ENCODE assay signal across 9 mouse cellular contexts in the genomic region with DNA sequence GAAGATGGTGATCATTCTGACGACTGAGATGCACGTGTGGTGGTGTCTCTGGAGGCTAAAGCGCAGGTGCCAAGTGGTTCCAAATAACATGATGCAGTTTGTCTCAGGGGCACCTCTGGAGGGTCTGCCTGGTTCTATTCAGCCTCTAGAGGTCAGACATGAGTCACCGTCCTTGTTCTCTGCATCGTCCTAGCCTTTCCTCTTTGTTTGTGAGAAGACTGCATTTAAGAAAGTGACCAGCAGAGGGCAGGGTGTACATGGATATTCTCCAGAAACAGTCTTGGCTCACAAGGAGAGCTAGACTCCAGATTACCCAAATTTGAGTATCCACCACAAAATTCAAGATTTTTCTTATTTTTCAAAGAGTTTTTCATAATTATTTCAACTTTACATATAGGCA. TPM values are rescaled to one million over a fixed set of nuclear protein-coding genes. Genes with fewer than 3 reads are reported as not detected.
DNase-seq lines count a peak whose midpoint lies in the region; ATAC-seq and TF ChIP-seq lines count a peak whose summit lies in the region.
"Had no signal": no experiment of that assay in that cellular context is flagged by ENCODE, and none has a peak within 500 bp of the region (broad histone marks: within the 10 kb centered on the region; RNA-seq: fewer than 3 reads in every experiment).

No protein-coding gene starts in this region.

- 65% methylated on average over 5 of the region's 5 CpGs for WGBS in forebrain, postnatal 0 days
- 49% methylated on average over 5 of the region's 5 CpGs for WGBS in forebrain, embryonic 13.5 days
- WGBS in midbrain, postnatal 0 days = 58% methylated on average over 5 of the region's 5 CpGs
- 53% methylated on average over 5 of the region's 5 CpGs for WGBS in midbrain, embryonic 13.5 days
- 44% methylated on average over 5 of the region's 5 CpGs for WGBS in cerebellum, adult 2 months
- WGBS in forebrain, embryonic 15.5 days = 50% methylated on average over 5 of the region's 5 CpGs

- TF ChIP-seq POLR2A in cerebellum, adult 2 months (IDR thresholded peaks at IDR 0.05; ENCODE audit: borderline replicate concordance, insufficient read depth, low read length) = no peak

- peak; percentile 7 for DNase-seq in forebrain, postnatal 0 days
- peak; percentile 8 for DNase-seq in midbrain, postnatal 0 days (ENCODE audit: low spot score)
- DNase-seq in cerebellum, adult 2 months = peak; percentile 0 to 5
- DNase-seq in kidney, postnatal 14 days = peak; percentile 15
- DNase-seq in retina, postnatal 1 day = peak; percentile 13

- no peak overlapping the region for H3K4me3 ChIP-seq in forebrain, postnatal 0 days (ENCODE audit: low read depth, low read length)
- no peak overlapping the region for H3K4me3 ChIP-seq in forebrain, embryonic 13.5 days
- H3K4me3 ChIP-seq in midbrain, postnatal 0 days (ENCODE audit: low read depth, low read length) = no peak overlapping the region
- no peak overlapping the region for H3K4me3 ChIP-seq in midbrain, embryonic 13.5 days (replicated peaks)
- no peak overlapping the region for H3K4me3 ChIP-seq in cerebellum, adult 2 months (replicated peaks; ENCODE audit: insufficient read depth, low read depth, low read length)
- H3K4me3 ChIP-seq in forebrain, embryonic 15.5 days = no peak overlapping the region

- H3K36me3 ChIP-seq in forebrain, postnatal 0 days (ENCODE audit: insufficient read depth) = no peaks in the 10 kb centered on the region
- H3K36me3 ChIP-seq in forebrain, embryonic 13.5 days (ENCODE audit: poor library complexity, severe bottlenecking) = no peaks in the 10 kb centered on the region
- no peaks in the 10 kb centered on the region for H3K36me3 ChIP-seq in midbrain, postnatal 0 days (ENCODE audit: insufficient read depth, low read length)
- H3K36me3 ChIP-seq in midbrain, embryonic 13.5 days = no peaks in the 10 kb centered on the region
- no peaks in the 10 kb centered on the region for H3K36me3 ChIP-seq in forebrain, embryonic 15.5 days

- no peak overlapping the region for H3K9ac ChIP-seq in forebrain, postnatal 0 days
- H3K9ac ChIP-seq in forebrain, embryonic 13.5 days = no peak overlapping the region
- no peak overlapping the region for H3K9ac ChIP-seq in midbrain, postnatal 0 days (replicated peaks; ENCODE audit: low read length, poor library complexity, severe bottlenecking)
- no peak overlapping the region for H3K9ac ChIP-seq in midbrain, embryonic 13.5 days (replicated peaks)
- no peak overlapping the region for H3K9ac ChIP-seq in forebrain, embryonic 15.5 days (replicated peaks)

- no peak overlapping the region for H3K4me2 ChIP-seq in forebrain, postnatal 0 days (ENCODE audit: low read depth)
- no peak overlapping the region for H3K4me2 ChIP-seq in forebrain, embryonic 13.5 days
- H3K4me2 ChIP-seq in midbrain, postnatal 0 days (ENCODE audit: low read depth, low read length, poor library complexity, severe bottlenecking) = no peak overlapping the region
- H3K4me2 ChIP-seq in midbrain, embryonic 13.5 days (replicated peaks) = no peak overlapping the region
- no peak overlapping the region for H3K4me2 ChIP-seq in forebrain, embryonic 15.5 days (replicated peaks)

- no peaks in the 10 kb centered on the region for H3K9me3 ChIP-seq in forebrain, postnatal 0 days (ENCODE audit: low read length)
- H3K9me3 ChIP-seq in forebrain, embryonic 13.5 days (replicated peaks) = 0 out of 2 replicates have a peak, but pooled peaks cover 8% of the 10 kb centered on the region
- 0 out of 2 replicates have a peak, but pooled peaks cover 3% of the 10 kb centered on the region for H3K9me3 ChIP-seq in midbrain, postnatal 0 days (ENCODE audit: low read length)
- H3K9me3 ChIP-seq in midbrain, embryonic 13.5 days = peaks cover 7% of the 10 kb centered on the region
- peaks cover 3% of the 10 kb centered on the region; the same call in 1 of the 2 replicates for H3K9me3 ChIP-seq in forebrain, embryonic 15.5 days

- H3K27ac ChIP-seq in forebrain, postnatal 0 days (ENCODE audit: low read depth, low read length) = no peak overlapping the region
- H3K27ac ChIP-seq in forebrain, embryonic 13.5 days = no peak overlapping the region
- H3K27ac ChIP-seq in midbrain, postnatal 0 days (ENCODE audit: low read depth, low read length) = no peak overlapping the region
- no peak overlapping the region for H3K27ac ChIP-seq in midbrain, embryonic 13.5 days
- no peak overlapping the region for H3K27ac ChIP-seq in cerebellum, adult 2 months (ENCODE audit: insufficient read depth, low read length)
- no peak overlapping the region for H3K27ac ChIP-seq in forebrain, embryonic 15.5 days (replicated peaks)

- peak; percentile 34 for TF ChIP-seq CTCF in forebrain, postnatal 0 days (IDR thresholded peaks at IDR 0.05; ENCODE audit: low read depth)
- peak; percentile 47 for TF ChIP-seq CTCF in midbrain, postnatal 0 days (IDR thresholded peaks at IDR 0.05)
- no peak for TF ChIP-seq CTCF in cerebellum, adult 2 months (IDR thresholded peaks at IDR 0.05; ENCODE audit: borderline replicate concordance, insufficient read depth, low read depth, low read length)

- H3K4me1 ChIP-seq in forebrain, postnatal 0 days (ENCODE audit: insufficient read depth) = no peaks in the 10 kb centered on the region
- H3K4me1 ChIP-seq in forebrain, embryonic 13.5 days = no peaks in the 10 kb centered on the region
- no peaks in the 10 kb centered on the region for H3K4me1 ChIP-seq in midbrain, postnatal 0 days (ENCODE audit: insufficient read depth, low read length)
- no peaks in the 10 kb centered on the region for H3K4me1 ChIP-seq in midbrain, embryonic 13.5 days (replicated peaks)
- no peaks in the 10 kb centered on the region for H3K4me1 ChIP-seq in cerebellum, adult 2 months (ENCODE audit: control insufficient read depth, insufficient read depth, low read length)
- H3K4me1 ChIP-seq in forebrain, embryonic 15.5 days = no peaks in the 10 kb centered on the region

- H3K27me3 ChIP-seq in forebrain, postnatal 0 days (ENCODE audit: insufficient read depth, low read length) = no peaks in the 10 kb centered on the region
- H3K27me3 ChIP-seq in forebrain, embryonic 13.5 days = no peaks in the 10 kb centered on the region
- no peaks in the 10 kb centered on the region for H3K27me3 ChIP-seq in midbrain, postnatal 0 days (ENCODE audit: insufficient read depth, low read length)
- no peaks in the 10 kb centered on the region for H3K27me3 ChIP-seq in midbrain, embryonic 13.5 days
- no peaks in the 10 kb centered on the region for H3K27me3 ChIP-seq in cerebellum, adult 2 months (ENCODE audit: control insufficient read depth, insufficient read depth, low read length)
- H3K27me3 ChIP-seq in forebrain, embryonic 15.5 days = no peaks in the 10 kb centered on the region

- ATAC-seq in forebrain, postnatal 0 days = no peak
- ATAC-seq in forebrain, embryonic 13.5 days = no peak
- ATAC-seq in midbrain, postnatal 0 days (ENCODE audit: low FRiP score) = no peak
- ATAC-seq in midbrain, embryonic 13.5 days = no peak
- ATAC-seq in forebrain, embryonic 15.5 days (replicated peaks) = no peak

RNA-seq across cellular contexts. Expression of a gene that starts 15.3 kb away (rescaled TPM):
- not detected in 2 replicates for total RNA-seq in forebrain, postnatal 0 days (2014; rRNA removed)
- not detected in 2 replicates for polyA plus RNA-seq in forebrain, postnatal 0 days (2015; fragmentation: Nextera tagmentation; extraction: Ambion mirVana)
- polyA plus RNA-seq in forebrain, embryonic 13.5 days (2015; fragmentation: Nextera tagmentation; extraction: Ambion mirVana) = not detected in 2 replicates
- not detected in 2 replicates for total RNA-seq in midbrain, postnatal 0 days (2014; rRNA removed)
- polyA plus RNA-seq in midbrain, postnatal 0 days (2015; fragmentation: Nextera tagmentation; extraction: Ambion mirVana) = not detected in 2 replicates
- not detected in 2 replicates for polyA plus RNA-seq in midbrain, embryonic 13.5 days (2015; fragmentation: Nextera tagmentation; extraction: Ambion mirVana)
- polyA plus RNA-seq in cerebellum, adult 2 months (2012; rRNA removed) = not detected in 2 replicates
- polyA plus RNA-seq in forebrain, embryonic 15.5 days (2015; fragmentation: Nextera tagmentation; extraction: Ambion mirVana) = not detected in 2 replicates
- polyA plus RNA-seq: heart, embryonic 16.5 days had no signal

RNA-seq across cellular contexts. Expression of a gene that starts 42.3 kb away (rescaled TPM):
- not detected in 2 replicates for total RNA-seq in forebrain, postnatal 0 days (2014; rRNA removed)
- polyA plus RNA-seq in forebrain, postnatal 0 days (2015; fragmentation: Nextera tagmentation; extraction: Ambion mirVana) = not detected in 2 replicates
- polyA plus RNA-seq in forebrain, embryonic 13.5 days (2015; fragmentation: Nextera tagmentation; extraction: Ambion mirVana) = not detected in 2 replicates
- not detected in 2 replicates for total RNA-seq in midbrain, postnatal 0 days (2014; rRNA removed)
- polyA plus RNA-seq in midbrain, postnatal 0 days (2015; fragmentation: Nextera tagmentation; extraction: Ambion mirVana) = not detected in 2 replicates
- not detected in 2 replicates for polyA plus RNA-seq in midbrain, embryonic 13.5 days (2015; fragmentation: Nextera tagmentation; extraction: Ambion mirVana)
- polyA plus RNA-seq in cerebellum, adult 2 months (2012; rRNA removed) = not detected in 2 replicates
- polyA plus RNA-seq in forebrain, embryonic 15.5 days (2015; fragmentation: Nextera tagmentation; extraction: Ambion mirVana) = not detected in 2 replicates
- polyA plus RNA-seq: heart, embryonic 16.5 days had no signal
